Mouse (Mus musculus) heart, adult 2 months (tissue): ENCODE measurements around the gene Rasgrp4.

Experiments
- CTCF ChIP-seq: fragments of 200-600 bp; IDR thresholded peaks from 2 replicates; pipeline ENCODE4 v1.8.1; 2022; ENCODE audit warnings: antibody characterized with exemption, mild to moderate bottlenecking, moderate library complexity
- EP300 ChIP-seq: fragments of 200-500 bp; IDR thresholded peaks from 2 replicates; pipeline ENCODE4 v1.6.1; 2011; ENCODE audit warnings: low read depth, low read length, control low read depth; ENCODE audit not compliant: insufficient read depth
- POLR2A ChIP-seq: fragments of 200-500 bp; IDR thresholded peaks from 2 replicates; pipeline ENCODE4 v1.6.1; 2011; ENCODE audit warnings: mild to moderate bottlenecking, low read depth, low read length, control low read depth; ENCODE audit not compliant: insufficient read depth

DNA sequence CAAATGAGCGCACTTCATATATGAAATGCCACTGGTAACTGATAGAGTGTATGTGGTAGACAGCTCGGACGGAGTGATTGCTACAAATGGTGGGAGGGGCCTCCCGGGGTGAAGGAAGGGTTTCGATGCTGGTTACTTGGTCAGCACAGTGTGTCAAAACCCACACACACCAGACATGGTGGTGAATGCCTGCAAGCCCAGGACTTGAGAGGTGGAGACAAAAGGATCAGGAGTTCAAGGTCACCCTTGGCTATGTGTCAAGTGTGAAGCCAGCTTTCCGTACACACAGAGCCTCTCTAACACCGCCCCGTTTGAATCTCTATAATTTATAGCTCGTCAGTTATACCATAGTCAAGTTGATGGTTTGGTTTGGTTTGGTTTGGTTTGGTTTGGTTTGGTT lies 11.8 kb upstream of the Rasgrp4 start:
- no peak for TF ChIP-seq CTCF
- TF ChIP-seq EP300: no peak
- TF ChIP-seq POLR2A: no peak
